Mouse (Mus musculus): ENCODE data around the gene Tnfrsf4. TPM values are rescaled to one million over a fixed set of nuclear protein-coding genes. Genes with fewer than 3 reads are reported as not detected.

The Tnfrsf4 gene
- total RNA-seq, 2 experiments from 2014 or later = 0.39 to 1.9 TPM

DNA sequence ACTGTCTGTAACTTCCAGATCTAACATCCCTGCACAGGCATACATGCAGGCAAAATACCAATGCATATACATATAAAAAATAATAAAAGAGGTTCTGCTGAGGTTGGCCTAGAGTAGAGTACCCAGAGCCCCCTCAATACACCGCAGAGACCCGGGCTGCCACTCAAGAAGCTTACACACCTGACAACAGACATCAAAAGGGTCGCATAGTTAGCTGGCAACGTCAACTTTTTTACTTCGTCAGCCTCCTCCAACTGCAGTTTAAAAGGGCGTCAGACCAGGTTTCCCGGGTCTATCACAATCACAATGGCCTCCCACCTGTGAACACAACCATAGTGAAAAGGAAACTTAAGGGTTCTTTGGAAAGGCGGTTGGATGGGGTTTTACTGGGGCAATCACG lies 9.9 kb downstream of the Tnfrsf4 start:
- intact Hi-C loops (cut with DNase I) = no loop called here
- no peak for DNase-seq (ENCODE audit: low spot score in 2 of 2)

DNA sequence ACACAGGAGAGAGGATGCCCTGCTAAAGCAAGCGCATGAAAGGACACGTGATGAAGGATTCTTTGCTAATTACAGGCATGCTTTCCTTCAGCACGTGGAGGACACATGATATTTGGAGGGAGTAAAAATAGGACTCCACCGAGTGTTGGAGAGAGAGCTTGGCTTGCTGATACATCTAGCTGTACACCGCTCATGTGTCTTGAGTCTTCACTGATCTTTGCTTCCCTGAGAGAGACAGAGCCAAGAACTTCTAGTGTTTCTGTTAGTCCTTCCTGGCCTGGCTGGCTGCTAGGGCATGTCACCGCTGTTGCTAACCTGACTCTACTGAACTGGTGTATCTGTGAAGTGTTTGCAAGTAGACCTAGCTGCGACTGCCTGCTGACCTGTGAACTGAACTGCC lies 10.5 kb downstream of the Tnfrsf4 start:
- no peak for DNase-seq (ENCODE audit: low spot score in 2 of 2)
- intact Hi-C loops (cut with DNase I) = no loop called here

DNA sequence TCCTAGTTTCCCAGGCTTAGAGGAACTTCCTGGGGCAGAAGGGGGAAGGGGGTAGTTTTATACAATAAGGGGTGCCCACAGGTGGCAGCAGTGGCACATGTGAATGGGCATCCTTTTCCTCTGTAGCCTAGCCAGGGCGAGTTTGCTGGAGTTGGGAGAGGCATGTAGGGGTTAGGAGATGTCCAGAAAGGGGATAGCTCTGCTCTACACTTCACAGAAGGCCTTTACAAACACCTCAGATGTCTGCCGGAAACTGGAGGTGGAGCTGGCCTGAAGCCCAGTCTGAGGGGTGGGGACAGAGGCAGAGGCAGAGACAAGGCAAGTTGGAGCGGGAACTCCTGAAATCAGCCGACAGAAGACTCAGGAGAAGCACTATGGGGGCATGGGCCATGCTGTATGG lies 12.4 kb downstream of the Tnfrsf4 start, which contains the start of gene Tnfrsf18:
Gene Tnfrsf18 (plus strand): TSS at position 152 of the 400 bp plus-strand sequence.
- intact Hi-C loops (cut with DNase I) = no loop called here

DNA sequence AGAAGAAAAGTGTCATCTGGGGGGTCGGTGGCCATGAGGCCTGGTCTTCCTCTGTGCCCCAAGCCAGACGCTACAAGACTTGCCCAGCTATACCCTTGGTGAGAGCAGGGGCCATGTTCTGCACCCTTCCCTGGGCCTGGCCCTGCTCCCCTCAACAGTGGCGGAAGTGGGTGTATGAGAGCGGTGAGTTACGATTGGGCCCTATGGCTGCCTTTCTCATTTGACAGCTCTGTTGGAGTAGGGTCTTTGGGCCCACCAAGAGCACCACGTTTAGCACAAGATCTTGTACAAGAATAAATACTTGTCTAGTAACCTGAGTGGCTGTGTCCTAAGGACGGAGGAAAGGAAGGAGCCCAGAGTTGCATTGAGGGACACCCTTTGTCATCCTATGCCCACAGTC lies 14.9 kb downstream of the Tnfrsf4 start:
- intact Hi-C loops (cut with DNase I) = no loop called here
- no peak for DNase-seq (ENCODE audit: low spot score in 2 of 2)

More for the DNA sequence above, 12.4 kb downstream of the Tnfrsf4 start, which contains the start of gene Tnfrsf18:
- DNase-seq (ENCODE audit: low spot score in 2 of 2) = peak; percentile 66 to 71

DNA sequence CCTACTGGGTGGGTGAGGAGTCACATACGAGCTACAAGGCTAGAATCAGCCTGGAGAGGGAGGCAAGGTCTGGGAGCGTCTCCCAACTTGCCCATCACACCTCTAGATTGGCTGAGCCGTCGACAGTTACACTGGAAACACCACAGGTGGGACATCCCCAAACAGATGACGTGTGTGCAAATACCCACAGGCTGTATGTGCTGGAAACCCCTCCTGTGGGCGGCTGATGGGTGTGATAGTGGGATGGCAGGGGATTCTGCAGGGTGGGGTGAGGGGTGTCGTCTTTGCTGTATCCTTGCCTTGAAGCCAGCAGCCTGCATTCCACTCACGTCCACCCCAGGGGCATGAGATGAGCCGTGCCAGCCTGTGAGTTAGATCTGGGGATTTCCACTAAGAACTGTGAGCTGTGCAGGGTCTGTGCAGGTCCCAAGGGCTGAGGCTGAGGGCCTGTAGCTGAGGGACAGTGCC lies 17.0 kb downstream of the Tnfrsf4 start:
- intact Hi-C loops (cut with DNase I) = loop anchor here (5.0 kb wide), 1 partner anchor 67 kb away; no protein-coding TSS in a partner anchor
- DNase-seq (ENCODE audit: low spot score in 2 of 2) = no peak

DNA sequence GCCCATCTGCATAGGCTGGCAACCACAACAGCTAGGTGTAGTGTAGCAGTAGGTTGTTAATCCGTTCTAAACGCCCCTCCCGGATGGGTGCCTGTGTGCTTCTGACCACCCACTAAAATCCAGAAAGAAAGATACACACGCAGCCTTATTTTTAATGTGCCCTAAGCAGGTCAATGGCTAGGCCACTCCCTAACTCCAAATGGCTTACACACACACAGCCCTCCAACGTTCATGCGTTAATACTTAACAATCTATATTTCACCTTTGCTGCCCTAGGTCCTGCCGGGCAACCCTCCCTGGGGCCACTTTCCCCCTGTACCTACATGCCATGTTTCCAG lies 17.6 kb downstream of the Tnfrsf4 start:
- no peak for DNase-seq (ENCODE audit: low spot score in 2 of 2)
- intact Hi-C loops (cut with DNase I) = loop anchor here (5.0 kb wide), 1 partner anchor 66 kb away; no protein-coding TSS in a partner anchor

DNA sequence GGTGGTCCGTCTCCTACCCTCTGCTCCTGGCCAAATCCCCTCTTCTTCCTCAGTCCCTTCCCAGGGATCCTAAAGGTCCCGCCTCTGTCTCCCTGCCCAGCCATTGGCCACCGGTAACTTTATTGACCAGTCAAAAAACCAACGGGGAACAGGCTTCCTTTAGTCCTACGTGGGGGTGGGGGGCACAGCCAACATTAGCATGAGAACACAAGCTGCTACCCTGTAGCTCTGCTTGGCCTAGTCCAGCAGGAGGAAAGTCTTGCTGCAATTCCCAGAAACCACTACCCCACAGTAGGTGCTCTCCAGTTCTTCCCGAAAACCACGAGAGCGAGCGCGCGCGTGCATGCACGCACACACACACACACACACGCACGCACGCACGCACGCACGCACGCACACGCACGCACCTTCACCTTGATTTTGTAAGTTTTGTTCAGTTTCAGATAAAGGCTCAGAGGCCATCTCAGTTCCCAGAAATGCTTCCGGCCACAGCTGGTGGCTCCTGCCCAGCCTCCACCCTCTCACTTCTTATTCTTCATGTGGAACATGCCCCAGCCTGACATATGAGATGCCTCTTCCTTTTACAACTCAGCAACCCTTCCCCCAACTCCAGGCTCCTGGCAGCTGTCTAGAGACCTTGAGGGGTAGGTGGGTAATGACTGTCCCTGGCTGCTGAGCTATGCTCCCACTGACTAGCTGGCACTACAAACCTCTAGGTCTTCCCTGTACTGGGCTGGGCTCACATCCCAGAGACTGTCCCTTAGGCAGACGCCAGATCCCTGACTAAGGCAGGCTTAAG lies 18.1 kb downstream of the Tnfrsf4 start:
- intact Hi-C loops (cut with DNase I) = loop anchor here (5.0 kb wide), 1 partner anchor 66 kb away; no protein-coding TSS in a partner anchor
- peak; percentile 79 to 81 for DNase-seq (ENCODE audit: low spot score in 2 of 2)

DNA sequence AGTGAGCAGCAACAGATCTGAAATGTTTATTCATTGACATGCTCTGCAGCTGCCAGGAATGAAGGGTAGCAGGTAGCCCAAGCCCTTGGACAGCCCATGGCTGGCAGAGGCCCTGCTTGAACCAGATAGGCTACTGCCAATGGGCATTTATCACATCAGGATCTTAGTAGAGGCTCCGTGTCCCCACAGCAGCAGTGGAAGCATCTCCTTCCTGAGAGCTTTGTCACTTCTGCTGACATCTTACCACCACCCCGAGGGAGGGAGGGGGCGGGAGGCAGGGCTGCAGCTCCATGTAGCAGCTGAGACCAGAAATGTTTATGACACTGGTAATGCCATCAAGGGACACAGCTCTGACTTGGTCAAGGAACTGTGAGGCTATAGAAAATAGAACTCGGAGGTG lies 19.2 kb downstream of the Tnfrsf4 start:
- no peak for DNase-seq (ENCODE audit: low spot score in 2 of 2)
- intact Hi-C loops (cut with DNase I) = loop anchor here (5.0 kb wide), 1 partner anchor 64 kb away; no protein-coding TSS in a partner anchor

DNA sequence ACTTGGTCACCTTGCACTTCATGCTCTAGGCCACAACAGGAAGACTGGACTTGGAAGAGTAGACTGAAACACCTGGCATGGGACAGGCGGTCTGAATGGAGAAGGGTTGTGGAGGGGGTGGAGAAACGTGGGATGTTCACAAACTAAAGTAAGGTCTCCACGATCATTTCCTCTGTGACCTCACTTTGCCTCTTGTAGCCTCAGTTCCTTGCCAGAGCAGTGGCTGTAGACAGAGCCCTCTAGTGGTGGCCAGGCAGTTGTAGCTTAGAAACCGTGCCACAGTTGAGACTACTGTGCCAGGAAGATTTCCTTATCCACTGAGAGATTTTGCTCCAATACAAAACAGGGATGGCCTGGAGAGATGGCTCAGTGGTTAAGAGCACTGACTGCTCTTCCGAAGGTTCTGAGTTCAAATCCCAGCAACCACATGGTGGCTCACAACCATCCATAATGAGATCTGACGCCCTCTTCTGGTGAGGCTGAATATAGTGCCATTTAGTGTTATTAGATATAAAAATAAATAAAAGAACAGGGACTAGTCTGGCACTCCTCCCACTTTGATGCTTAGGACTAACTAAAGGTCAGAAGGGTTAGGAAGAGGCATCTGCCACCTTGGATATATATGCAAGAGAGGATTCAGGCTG lies 20.0 kb downstream of the Tnfrsf4 start:
- intact Hi-C loops (cut with DNase I) = loop anchor here (5.0 kb wide), 1 partner anchor 64 kb away; no protein-coding TSS in a partner anchor
- DNase-seq (ENCODE audit: low spot score in 2 of 2) = no peak

DNA sequence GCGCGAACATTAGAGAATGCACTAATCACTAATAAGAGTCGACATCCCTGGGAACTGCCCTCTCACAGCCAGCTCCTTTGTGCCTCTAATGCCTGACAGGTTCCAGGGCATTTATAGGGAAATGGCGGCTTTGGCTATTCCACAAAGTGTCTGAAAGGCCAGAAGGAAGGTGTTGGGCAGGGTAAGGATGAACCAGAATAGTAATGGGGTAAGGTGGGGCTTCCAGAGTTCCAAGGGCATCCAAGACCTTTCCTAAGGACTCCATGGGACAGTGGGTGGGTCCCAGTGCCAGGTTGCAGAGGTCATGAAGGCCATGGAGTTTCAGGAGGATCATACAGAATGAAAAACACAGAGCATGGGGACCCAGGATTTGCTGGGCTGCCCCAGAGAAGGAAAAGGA lies 20.7 kb downstream of the Tnfrsf4 start:
- no peak for DNase-seq (ENCODE audit: low spot score in 2 of 2)
- intact Hi-C loops (cut with DNase I) = loop anchor here (5.0 kb wide), 1 partner anchor 63 kb away; no protein-coding TSS in a partner anchor

DNA sequence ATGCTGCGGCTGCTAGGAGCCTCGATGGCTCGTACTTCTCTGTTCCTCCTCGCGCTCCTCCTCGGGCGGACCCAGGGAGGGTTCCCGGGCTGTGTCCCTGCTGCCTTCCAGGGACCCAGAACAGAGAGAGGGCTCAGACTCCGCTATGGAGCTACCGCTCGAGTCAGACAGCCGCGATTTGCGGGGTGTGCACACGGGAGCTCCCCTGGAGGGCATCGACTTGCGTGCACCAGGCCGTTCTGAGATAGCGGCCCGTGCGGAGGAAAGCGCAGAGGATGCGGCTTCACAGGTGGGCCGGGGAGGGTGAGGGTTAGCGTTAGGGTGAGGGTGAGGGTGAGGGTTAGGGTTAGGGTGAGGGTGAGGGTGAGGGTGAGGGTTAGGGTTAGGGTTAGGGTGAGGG lies 21.3 kb downstream of the Tnfrsf4 start:
- intact Hi-C loops (cut with DNase I) = loop anchor here (5.0 kb wide), 1 partner anchor 62 kb away; no protein-coding TSS in a partner anchor
- no peak for DNase-seq (ENCODE audit: low spot score in 2 of 2)

DNA sequence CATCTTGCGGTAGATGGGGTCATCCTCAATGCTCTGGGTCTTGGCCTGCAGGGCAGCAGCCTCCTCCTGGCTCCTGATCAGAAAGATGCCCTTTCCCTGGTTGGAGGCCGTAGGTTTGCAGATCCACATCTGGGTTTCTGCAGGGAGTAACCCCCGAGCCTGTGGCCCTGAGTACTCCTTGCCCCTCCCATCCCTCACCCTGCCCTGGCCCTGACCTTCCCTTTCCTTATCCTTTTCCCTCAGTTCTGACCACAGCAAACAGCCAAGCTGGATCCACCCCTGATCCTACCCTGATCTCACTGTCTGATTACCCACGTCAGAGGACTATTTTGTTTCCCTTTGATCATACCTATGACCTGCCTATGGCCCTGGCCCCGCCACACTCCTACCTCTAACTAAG lies 31.1 kb downstream of the Tnfrsf4 start:
- no peak for DNase-seq (ENCODE audit: low spot score in 2 of 2)
- intact Hi-C loops (cut with DNase I) = no loop called here

DNA sequence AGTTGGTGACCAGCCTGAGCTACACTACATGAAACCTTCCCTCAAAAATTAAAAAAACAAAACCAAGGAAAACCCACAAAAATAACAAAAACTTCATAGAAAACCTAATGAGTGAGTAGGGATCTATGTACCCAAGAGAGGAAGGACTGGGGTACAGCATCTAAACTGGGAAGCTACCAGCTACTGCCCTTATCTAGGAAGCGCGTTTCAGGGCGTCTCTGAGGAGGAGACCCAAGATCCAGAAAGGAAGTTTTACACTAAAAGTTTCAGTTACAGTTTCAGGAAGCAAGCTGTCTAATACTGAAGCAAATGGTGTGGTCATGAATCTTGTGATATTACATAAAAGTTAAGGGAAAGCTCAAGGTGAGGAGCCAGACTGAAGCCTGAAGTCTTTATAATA lies 36.1 kb downstream of the Tnfrsf4 start:
- DNase-seq (ENCODE audit: low spot score in 2 of 2) = no peak
- intact Hi-C loops (cut with DNase I) = no loop called here

DNA sequence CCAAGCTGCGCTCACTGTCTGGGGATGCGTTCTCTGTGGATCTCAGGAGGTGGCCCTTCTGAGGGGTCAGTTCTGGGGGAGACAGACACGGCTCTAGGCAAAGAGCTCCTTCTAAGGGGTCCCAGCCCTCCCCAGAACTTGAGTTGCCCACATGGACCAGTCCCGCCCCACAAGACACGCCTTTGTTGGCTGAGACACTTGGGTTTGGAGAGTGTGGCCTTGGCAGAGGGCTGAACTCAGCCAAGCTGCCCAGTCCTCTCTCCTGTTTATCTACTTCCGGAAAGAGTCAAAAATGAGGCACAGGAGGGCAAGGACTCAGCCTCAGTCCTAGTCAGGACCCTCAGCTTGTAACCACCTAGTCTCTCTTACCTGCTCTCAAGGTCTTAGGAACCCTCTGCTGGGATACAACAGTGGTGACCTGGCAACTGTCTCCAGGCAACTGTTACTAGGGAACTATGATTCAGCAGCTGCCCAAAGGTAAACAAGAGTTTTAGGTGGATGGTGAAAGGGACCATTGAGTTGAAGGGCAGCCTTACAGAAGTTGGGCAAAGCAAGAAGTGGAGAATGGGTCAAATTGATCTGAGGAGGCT lies 36.8 kb downstream of the Tnfrsf4 start:
- DNase-seq (ENCODE audit: low spot score in 2 of 2) = no peak
- intact Hi-C loops (cut with DNase I) = no loop called here

DNA sequence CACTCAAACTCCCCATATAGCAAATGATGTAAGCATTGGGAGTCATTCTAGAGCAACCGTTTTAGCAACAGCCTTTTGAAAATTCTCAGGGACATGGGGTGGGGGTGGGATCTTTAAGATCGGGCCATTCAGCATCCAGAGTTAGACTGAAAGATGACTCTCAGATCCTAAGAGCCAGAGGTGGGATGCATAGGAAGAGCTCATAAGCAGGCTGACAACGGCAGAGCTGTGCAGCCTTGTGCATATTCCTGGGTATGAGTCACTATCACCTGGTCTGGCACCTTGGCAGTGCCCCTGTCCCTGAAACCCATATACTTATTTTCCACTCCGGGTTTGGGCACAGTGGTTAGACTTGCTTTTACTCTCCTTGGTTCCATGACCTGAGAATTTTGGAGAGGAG lies 39.5 kb downstream of the Tnfrsf4 start:
- no peak for DNase-seq (ENCODE audit: low spot score in 2 of 2)

DNA sequence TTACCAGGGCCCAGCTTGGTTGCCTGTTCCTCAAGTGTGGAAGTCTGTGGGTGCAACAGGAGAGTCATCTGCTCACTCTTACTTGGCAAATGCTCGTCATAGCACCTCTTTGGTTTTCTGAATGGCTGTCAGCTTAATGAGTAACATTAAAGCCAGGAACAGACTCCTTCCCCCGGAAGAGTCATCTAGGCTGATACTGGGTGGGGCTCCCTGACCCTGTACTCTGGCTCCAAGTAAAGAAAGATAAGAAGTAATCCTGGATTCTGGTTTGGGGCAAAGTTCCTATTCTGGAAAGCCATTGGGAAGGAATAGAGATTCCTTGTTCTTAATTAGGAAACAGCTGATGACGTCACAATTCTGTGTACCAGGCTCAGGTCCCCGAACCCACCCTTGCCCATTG lies 40.5 kb downstream of the Tnfrsf4 start:
- intact Hi-C loops (cut with DNase I) = no loop called here
- no peak for DNase-seq (ENCODE audit: low spot score in 2 of 2)

More for the DNA sequence above, 39.5 kb downstream of the Tnfrsf4 start:
- intact Hi-C loops (cut with DNase I) = no loop called here

DNA sequence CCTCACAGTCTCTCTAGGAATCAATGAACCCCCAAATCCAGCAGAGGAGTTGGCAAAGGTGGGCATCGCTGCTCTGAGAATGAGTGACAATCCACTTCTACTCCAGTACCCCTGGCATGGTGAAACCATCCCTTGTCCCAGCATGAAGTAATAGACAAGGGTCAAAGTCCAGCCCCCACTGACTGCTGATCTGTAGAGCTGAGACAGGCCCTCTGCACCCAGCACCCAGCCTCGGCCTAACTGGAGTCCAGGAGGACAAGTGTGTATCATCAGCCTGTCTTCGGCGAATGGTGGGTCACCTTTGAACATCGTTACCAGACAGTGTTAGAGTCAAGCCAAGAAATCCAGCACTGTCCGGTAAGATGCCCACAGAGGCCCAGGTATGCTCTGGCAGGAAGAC lies 41.0 kb downstream of the Tnfrsf4 start:
- intact Hi-C loops (cut with DNase I) = no loop called here

DNA sequence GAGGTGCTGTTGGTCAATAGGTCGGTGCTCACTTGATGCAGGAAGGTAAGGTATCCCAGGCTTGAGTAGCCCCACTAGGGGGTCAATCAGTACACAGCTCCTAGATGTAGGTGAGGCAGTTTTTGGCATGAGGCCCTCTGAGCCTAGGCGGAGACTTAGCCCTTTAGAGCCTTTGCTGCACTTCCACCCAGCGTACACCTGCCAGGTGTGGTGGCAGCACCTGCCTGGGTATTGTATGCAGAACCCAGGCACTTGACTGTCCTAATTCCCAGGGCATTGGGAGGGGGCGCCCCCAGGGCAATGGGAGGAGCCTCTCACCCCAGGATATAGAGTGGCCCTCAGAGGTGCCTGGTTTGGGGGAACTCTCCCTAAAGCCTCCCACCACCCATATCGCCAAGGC lies 41.5 kb downstream of the Tnfrsf4 start:
- intact Hi-C loops (cut with DNase I) = no loop called here
- no peak for DNase-seq (ENCODE audit: low spot score in 2 of 2)

More for the DNA sequence above, 41.0 kb downstream of the Tnfrsf4 start:
- no peak for DNase-seq (ENCODE audit: low spot score in 2 of 2)

DNA sequence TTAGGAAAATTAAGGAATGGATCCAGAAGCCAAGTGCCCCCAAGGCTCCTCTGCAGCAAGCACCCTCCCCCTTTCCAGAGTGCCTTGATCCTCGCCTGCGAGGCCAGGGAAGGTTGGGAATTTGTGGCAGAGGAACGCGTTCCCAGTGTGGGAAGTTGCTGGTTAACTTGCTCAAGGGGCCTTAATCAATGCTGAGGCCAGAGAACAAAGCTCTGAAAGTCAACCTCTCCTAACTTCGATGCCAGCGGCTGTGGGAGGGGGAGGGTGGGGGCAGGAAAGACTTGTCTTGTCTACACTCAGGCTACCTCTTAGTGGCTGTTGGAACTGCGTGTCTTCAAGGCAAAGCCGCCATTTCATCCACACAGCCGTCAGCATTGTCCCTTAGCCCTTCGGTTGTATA lies 44.1 kb downstream of the Tnfrsf4 start:
- DNase-seq (ENCODE audit: low spot score in 2 of 2) = no peak
- intact Hi-C loops (cut with DNase I) = no loop called here

DNA sequence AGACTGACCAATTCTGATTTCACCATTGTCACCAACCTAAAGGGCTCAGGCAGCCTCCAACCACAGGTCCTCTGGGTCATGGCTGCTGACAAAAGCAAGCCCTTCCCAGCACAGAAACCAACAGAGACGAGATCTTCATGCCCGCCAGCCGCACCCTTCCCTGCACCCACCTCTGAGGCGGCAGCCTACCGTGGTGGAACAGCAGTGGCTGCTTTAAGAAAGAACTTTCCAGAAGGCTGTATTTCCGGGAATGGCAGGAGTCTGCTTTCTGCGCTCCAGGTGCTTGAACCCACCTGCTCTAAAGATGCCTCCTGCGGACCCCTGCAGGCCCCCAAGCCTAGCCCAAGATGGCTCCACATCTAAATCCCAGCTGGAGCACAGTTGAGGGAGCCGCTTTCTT lies 45.2 kb downstream of the Tnfrsf4 start:
- intact Hi-C loops (cut with DNase I) = no loop called here
- no peak for DNase-seq (ENCODE audit: low spot score in 2 of 2)

Data from left cerebral cortex, postnatal 36 days (tissue).